Mouse (Mus musculus): ENCODE measurements around the gene Vmo1. TPM values are rescaled to one million over a fixed set of nuclear protein-coding genes. Genes with fewer than 3 reads are reported as not detected.
A peak's percentile ranks its signal among the peaks of the same experiment; 100 is the strongest.
"Not testable (repeated sequence)": the region's sequence is repeated elsewhere in the genome, so short reads cannot be mapped to it uniquely, and the experiment has no call there.

Vmo1 gene
- polyA plus RNA-seq, 1 experiment from 2014 or later: 0.40 TPM

- Histone ChIP-seq H3K4me1 (no peaks in the 10 kb centered on the region), H3K4me2 (no peak overlapping the region), H3K9ac (no peak overlapping the region), H3K4me3 (replicated peaks) (no peak overlapping the region), H3K9me3 (replicated peaks) (no peaks in the 10 kb centered on the region), H3K27me3 (peaks cover 7% of the 10 kb centered on the region; the same call in 1 of the 2 replicates), H3K27ac (no peak overlapping the region), H3K36me3 (no peaks in the 10 kb centered on the region)
- ATAC-seq (replicated peaks; ENCODE audit: low FRiP score): no peak
- WGBS: 74% methylated on average over 1 of the region's 1 CpGs
These were observed 14.0 kb downstream of the Vmo1 start for GRCm38 (mm10) chr11:70500476-70500812.

- Histone ChIP-seq H3K4me1 (no peaks in the 10 kb centered on the region), H3K9ac (no peak overlapping the region), H3K4me3 (replicated peaks) (no peak overlapping the region), H3K27me3 (peaks cover under 1% of the 10 kb centered on the region; the same call in 1 of the 2 replicates), H3K27ac (no peak overlapping the region), H3K4me2 (no peak overlapping the region), H3K9me3 (replicated peaks) (no peaks in the 10 kb centered on the region), H3K36me3 (no peaks in the 10 kb centered on the region)
- ATAC-seq (replicated peaks; ENCODE audit: low FRiP score): no peak
- WGBS: 69% methylated on average over 14 of the region's 14 CpGs
These were observed 14.6 kb downstream of the Vmo1 start for GRCm38 (mm10) chr11:70499566-70500475.

- Histone ChIP-seq H3K9ac (no peak overlapping the region), H3K27me3 (no peaks in the 10 kb centered on the region), H3K4me2 (no peak overlapping the region), H3K27ac (no peak overlapping the region), H3K9me3 (replicated peaks) (no peaks in the 10 kb centered on the region), H3K36me3 (no peaks in the 10 kb centered on the region), H3K4me1 (no peaks in the 10 kb centered on the region), H3K4me3 (replicated peaks) (no peak overlapping the region)
- WGBS: 78% methylated on average over 6 of the region's 6 CpGs
- no peak for ATAC-seq (replicated peaks; ENCODE audit: low FRiP score)
These were observed 24.7 kb downstream of the Vmo1 start for GRCm38 (mm10) chr11:70489684-70490083.

- Histone ChIP-seq H3K9me3 (replicated peaks) (no peaks in the 10 kb centered on the region), H3K27me3 (no peaks in the 10 kb centered on the region), H3K4me3 (replicated peaks) (no peak overlapping the region), H3K4me2 (no peak overlapping the region), H3K36me3 (no peaks in the 10 kb centered on the region), H3K9ac (no peak overlapping the region), H3K4me1 (no peaks in the 10 kb centered on the region), H3K27ac (0 out of 2 replicates have a peak overlapping the region, but pooled peaks have one; percentile 15)
- ATAC-seq (replicated peaks; ENCODE audit: low FRiP score): no peak
- 82% methylated on average over 3 of the region's 3 CpGs for WGBS
These were observed 25.3 kb downstream of the Vmo1 start for GRCm38 (mm10) chr11:70489138-70489537.

GRCm38 (mm10) chr11:70487816-70488215 lies 26.6 kb downstream of the Vmo1 start:
- no peak overlapping the region for H3K4me2 ChIP-seq
- ATAC-seq (replicated peaks; ENCODE audit: low FRiP score): no peak
- WGBS: 44% methylated on average over 4 of the region's 4 CpGs
- H3K9me3 ChIP-seq (replicated peaks): no peaks in the 10 kb centered on the region
- no peaks in the 10 kb centered on the region for H3K4me1 ChIP-seq
- H3K27ac ChIP-seq: no peak overlapping the region
- H3K36me3 ChIP-seq: no peaks in the 10 kb centered on the region
- H3K27me3 ChIP-seq: no peaks in the 10 kb centered on the region
- no peak overlapping the region for H3K4me3 ChIP-seq (replicated peaks)
- no peak overlapping the region for H3K9ac ChIP-seq

GRCm38 (mm10) chr11:70485498-70485897 lies 28.9 kb downstream of the Vmo1 start:
- H3K4me1 ChIP-seq: no peaks in the 10 kb centered on the region
- no peaks in the 10 kb centered on the region for H3K27me3 ChIP-seq
- no peaks in the 10 kb centered on the region for H3K36me3 ChIP-seq
- no peak overlapping the region for H3K4me3 ChIP-seq (replicated peaks)
- H3K9ac ChIP-seq: no peak overlapping the region
- H3K4me2 ChIP-seq: no peak overlapping the region
- ATAC-seq (replicated peaks; ENCODE audit: low FRiP score): 0 out of 2 replicates have a peak, but pooled peaks have one; percentile 46
- 39% methylated on average over 2 of the region's 2 CpGs for WGBS
- no peaks in the 10 kb centered on the region for H3K9me3 ChIP-seq (replicated peaks)
- H3K27ac ChIP-seq: no peak overlapping the region

GRCm38 (mm10) chr11:70474872-70475534 lies 39.4 kb downstream of the Vmo1 start:
- Histone ChIP-seq H3K27me3 (no peaks in the 10 kb centered on the region), H3K4me1 (peaks cover 23% of the 10 kb centered on the region), H3K9ac (no peak overlapping the region), H3K4me2 (0 out of 2 replicates have a peak overlapping the region, but pooled peaks have one; percentile 13), H3K36me3 (no peaks in the 10 kb centered on the region), H3K27ac (peak overlapping the region; percentile 15), H3K4me3 (replicated peaks) (no peak overlapping the region), H3K9me3 (replicated peaks) (no peaks in the 10 kb centered on the region)
- 52% methylated on average over 12 of the region's 12 CpGs for WGBS
- ATAC-seq (replicated peaks; ENCODE audit: low FRiP score): peak; percentile 67

- H3K9me3 ChIP-seq (replicated peaks); H3K4me3 ChIP-seq (replicated peaks); H3K9ac ChIP-seq; H3K36me3 ChIP-seq; H3K27me3 ChIP-seq; ATAC-seq (replicated peaks; ENCODE audit: low FRiP score); H3K4me2 ChIP-seq; H3K27ac ChIP-seq: not testable (repeated sequence)
- 73% methylated on average over 5 of the region's 5 CpGs for WGBS
- peaks cover 26% of the 10 kb centered on the region for H3K4me1 ChIP-seq
These were observed 41.1 kb downstream of the Vmo1 start for GRCm38 (mm10) chr11:70473291-70473690.

GRCm38 (mm10) chr11:70472716-70473115 lies 41.7 kb downstream of the Vmo1 start:
- Histone ChIP-seq H3K9me3 (replicated peaks) (no peaks in the 10 kb centered on the region), H3K4me2 (no peak overlapping the region), H3K9ac (no peak overlapping the region), H3K36me3 (no peaks in the 10 kb centered on the region), H3K27me3 (no peaks in the 10 kb centered on the region), H3K4me3 (replicated peaks) (no peak overlapping the region), H3K27ac (peak overlapping the region; percentile 45; the same call in 1 of the 2 replicates), H3K4me1 (peaks cover 29% of the 10 kb centered on the region)
- no peak for ATAC-seq (replicated peaks; ENCODE audit: low FRiP score)

GRCm38 (mm10) chr11:70469764-70470163 lies 44.7 kb downstream of the Vmo1 start:
- no peak for ATAC-seq (replicated peaks; ENCODE audit: low FRiP score)
- peaks cover 24% of the 10 kb centered on the region for H3K27me3 ChIP-seq
- peaks cover 35% of the 10 kb centered on the region for H3K4me1 ChIP-seq
- WGBS: 91% methylated on average over 3 of the region's 3 CpGs
- H3K9me3 ChIP-seq (replicated peaks): no peaks in the 10 kb centered on the region
- H3K4me3 ChIP-seq (replicated peaks): no peak overlapping the region
- H3K4me2 ChIP-seq: no peak overlapping the region
- no peak overlapping the region for H3K27ac ChIP-seq
- H3K36me3 ChIP-seq: no peaks in the 10 kb centered on the region
- no peak overlapping the region for H3K9ac ChIP-seq

GRCm38 (mm10) chr11:70467902-70468619 lies 46.4 kb downstream of the Vmo1 start:
- no peak for ATAC-seq (replicated peaks; ENCODE audit: low FRiP score)
- Histone ChIP-seq H3K4me1 (peaks cover 36% of the 10 kb centered on the region), H3K27me3 (peaks cover 40% of the 10 kb centered on the region), H3K4me2 (no peak overlapping the region), H3K9ac (no peak overlapping the region), H3K27ac (no peak overlapping the region), H3K9me3 (replicated peaks) (no peaks in the 10 kb centered on the region), H3K4me3 (replicated peaks) (no peak overlapping the region), H3K36me3 (no peaks in the 10 kb centered on the region)
- WGBS: 83% methylated on average over 5 of the region's 5 CpGs

- Histone ChIP-seq H3K27ac (no peak overlapping the region), H3K36me3 (no peaks in the 10 kb centered on the region), H3K27me3 (peaks cover 48% of the 10 kb centered on the region), H3K9ac (peak overlapping the region; percentile 15; the same call in 1 of the 2 replicates), H3K4me1 (peaks cover 32% of the 10 kb centered on the region), H3K9me3 (replicated peaks) (no peaks in the 10 kb centered on the region), H3K4me2 (peak overlapping the region; percentile 61), H3K4me3 (replicated peaks) (peak overlapping the region; percentile 33)
- ATAC-seq (replicated peaks; ENCODE audit: low FRiP score): no peak
- WGBS: 12% methylated on average over 23 of the region's 23 CpGs
These were observed 48.6 kb downstream of the Vmo1 start for GRCm38 (mm10) chr11:70465824-70466223.
